Mouse (Mus musculus): Measurements from ENCODE around the gene H2al1j. TPM values are rescaled to one million over a fixed set of nuclear protein-coding genes. Genes with fewer than 3 reads are reported as not detected.

The H2al1j gene
- total and polyA plus RNA-seq, 3 experiments: not detected

DNA sequence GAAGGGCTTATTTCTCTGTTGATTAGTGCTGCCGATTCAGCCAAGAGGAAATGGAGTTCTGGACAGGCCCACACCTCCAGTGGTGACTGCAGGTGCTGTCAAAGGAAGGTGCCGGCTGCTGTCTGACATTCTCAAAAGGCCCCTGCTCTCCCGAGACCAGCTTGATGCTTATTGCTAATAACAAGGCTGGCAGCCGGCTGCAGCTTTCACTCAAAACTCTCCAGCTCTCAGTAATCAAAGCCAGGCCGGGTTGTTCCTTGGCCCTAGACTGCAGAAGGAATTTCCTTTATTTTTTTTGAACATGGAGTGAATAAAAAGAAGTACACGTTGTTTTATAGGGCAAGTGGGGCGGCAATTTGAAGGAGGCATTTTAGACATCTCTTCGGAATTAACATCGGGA is 18.1 kb downstream of the H2al1j start:
- H3K4me1 ChIP-seq (ENCODE audit: control insufficient read depth in 1 of 2, insufficient read depth in 2 of 2): no peaks in the 10 kb centered on the region
- dilution Hi-C loops (cut with MboI; ENCODE audit: extremely low pct_ligation_motif_present, extremely low pct_unique_long_range_greater_than_20kb, low sequenced_read_pairs) (no loop called here), in situ Hi-C loops (cut with MboI; ENCODE audit: low pct_ligation_motif_present, low pct_unique_long_range_greater_than_20kb, low sequenced_read_pairs) (no loop called here)
- no peaks in the 10 kb centered on the region for H3K9me3 ChIP-seq (replicated peaks; ENCODE audit: low read length)
- H3K79me2 ChIP-seq (replicated peaks; ENCODE audit: control insufficient read depth, extremely low read depth, insufficient read depth, poor library complexity, severe bottlenecking): no peaks in the 10 kb centered on the region
- no peak for DNase-seq (ENCODE audit: extremely low read depth)
- H3K4me2 ChIP-seq (ENCODE audit: insufficient read depth, low read depth, poor library complexity, severe bottlenecking): no peak overlapping the region
- H3K27ac ChIP-seq (ENCODE audit: insufficient read depth, low read depth): no peak overlapping the region
- H3K27me3 ChIP-seq (replicated peaks): no peaks in the 10 kb centered on the region
- no peaks in the 10 kb centered on the region for H3K36me3 ChIP-seq (replicated peaks in 1 of 2; ENCODE audit: control insufficient read depth in 1 of 2, insufficient read depth in 1 of 2, low read length in 1 of 2)
- no peak overlapping the region for H3K4me3 ChIP-seq (replicated peaks in 1 of 3; ENCODE audit: low read depth in 2 of 3, low read length in 2 of 3, poor library complexity in 1 of 3)
- no peak overlapping the region for H3K9ac ChIP-seq (ENCODE audit: insufficient read depth, low read depth)
- TF ChIP-seq ELF1 (IDR thresholded peaks at IDR 0.05; ENCODE audit: low read depth, low read length) (no peak), MAZ (IDR thresholded peaks at IDR 0.05; ENCODE audit: low read depth, low read length) (no peak), CHD1 (IDR thresholded peaks at IDR 0.05; ENCODE audit: low read depth, low read length) (no peak), EP300 (IDR thresholded peaks at IDR 0.05; ENCODE audit: low read length) (no peak), ZMIZ1 (IDR thresholded peaks at IDR 0.05; ENCODE audit: low read depth, low read length) (no peak), CTCF (conservative IDR thresholded peaks at IDR 0.05 in 1 of 2, IDR thresholded peaks at IDR 0.05 in 1 of 2; ENCODE audit: low read depth in 2 of 2, low read length in 2 of 2) (no peak), E2F4 (IDR thresholded peaks at IDR 0.05; ENCODE audit: insufficient replicate concordance, low read depth, low read length) (no peak), SMC3 (IDR thresholded peaks at IDR 0.05; ENCODE audit: low read depth, low read length) (no peak), JUND (conservative IDR thresholded peaks at IDR 0.05; ENCODE audit: low read depth, low read length) (no peak), MAX (IDR thresholded peaks at IDR 0.05; ENCODE audit: low read length) (no peak), UBTF (IDR thresholded peaks at IDR 0.05; ENCODE audit: low read depth, low read length) (no peak), MEF2A (IDR thresholded peaks at IDR 0.05; ENCODE audit: borderline replicate concordance, low read depth, low read length) (no peak), RAD21 (IDR thresholded peaks at IDR 0.05; ENCODE audit: low read depth, low read length) (no peak), USF2 (conservative IDR thresholded peaks at IDR 0.05; ENCODE audit: low read depth, low read length) (no peak), TBP (conservative IDR thresholded peaks at IDR 0.05; ENCODE audit: low read depth, low read length) (no peak), MYC (IDR thresholded peaks at IDR 0.05; ENCODE audit: low read depth, low read length) (no peak)

GRCm38 (mm10) chrX:11346756-11347155 is 19.1 kb downstream of the H2al1j start:
- H3K27me3 ChIP-seq (replicated peaks): no peaks in the 10 kb centered on the region
- dilution Hi-C loops (cut with MboI; ENCODE audit: extremely low pct_ligation_motif_present, extremely low pct_unique_long_range_greater_than_20kb, low sequenced_read_pairs) (no loop called here), in situ Hi-C loops (cut with MboI; ENCODE audit: low pct_ligation_motif_present, low pct_unique_long_range_greater_than_20kb, low sequenced_read_pairs) (no loop called here)
- H3K27ac ChIP-seq (ENCODE audit: insufficient read depth, low read depth): no peak overlapping the region
- H3K79me2 ChIP-seq (replicated peaks; ENCODE audit: control insufficient read depth, extremely low read depth, insufficient read depth, poor library complexity, severe bottlenecking): no peaks in the 10 kb centered on the region
- TF ChIP-seq USF1 (IDR thresholded peaks at IDR 0.05; ENCODE audit: low read depth, low read length): no peak
- no peaks in the 10 kb centered on the region for H3K36me3 ChIP-seq (replicated peaks in 1 of 2; ENCODE audit: control insufficient read depth in 1 of 2, insufficient read depth in 1 of 2, low read length in 1 of 2)
- no peak overlapping the region for H3K4me2 ChIP-seq (ENCODE audit: insufficient read depth, low read depth, poor library complexity, severe bottlenecking)
- no peak overlapping the region for H3K4me3 ChIP-seq (replicated peaks in 1 of 3; ENCODE audit: low read depth in 2 of 3, low read length in 2 of 3, poor library complexity in 1 of 3)
- H3K9me3 ChIP-seq (replicated peaks; ENCODE audit: low read length): no peaks in the 10 kb centered on the region
- H3K4me1 ChIP-seq (ENCODE audit: control insufficient read depth in 1 of 2, insufficient read depth in 2 of 2): no peaks in the 10 kb centered on the region
- H3K9ac ChIP-seq (ENCODE audit: insufficient read depth, low read depth): no peak overlapping the region
- no peak for DNase-seq (ENCODE audit: extremely low read depth)
